Mouse (Mus musculus): Measurements from ENCODE around the gene Rhbdf1.

GRCm38 (mm10) chr11:32250880-32251763, 29.0 kb upstream of the Rhbdf1 start:
- TF ChIP-seq CTCF (IDR thresholded peaks at IDR 0.05; ENCODE audit: borderline replicate concordance, insufficient read depth, low read length), result no peak
- TF ChIP-seq POLR2A (IDR thresholded peaks at IDR 0.05; ENCODE audit: low read depth, low read length), result no peak

Data from embryonic fibroblast, embryonic 13.5 days (primary cell).